Mouse (Mus musculus): ENCODE measurements around the gene Hoxd10.
A peak's percentile ranks its signal among the peaks of the same experiment; 100 is the strongest.

Hoxd10 gene

GRCm38 (mm10) chr2:74709465-74710419 is 18.0 kb downstream of the Hoxd10 start:
- DNase-seq (ENCODE audit: extremely low spot score): no peak

GRCm38 (mm10) chr2:74710929-74711543 is 19.3 kb downstream of the Hoxd10 start:
- no peak for DNase-seq (ENCODE audit: extremely low spot score)

- DNase-seq (ENCODE audit: extremely low spot score): no peak
These were observed 20.2 kb downstream of the Hoxd10 start, which contains the start of the genes Hoxd3 and Hoxd4 for GRCm38 (mm10) chr2:74711721-74712621. TSS of gene Hoxd3 (plus strand) at chr2:74711927. TSS of gene Hoxd4 (plus strand) at chr2:74711929.

GRCm38 (mm10) chr2:74713239-74714150 is 21.8 kb downstream of the Hoxd10 start:
- no peak for DNase-seq (ENCODE audit: extremely low spot score)

GRCm38 (mm10) chr2:74714156-74714789 is 22.5 kb downstream of the Hoxd10 start:
- no peak for DNase-seq (ENCODE audit: extremely low spot score)

- DNase-seq (ENCODE audit: extremely low spot score): no peak
These were observed 23.2 kb downstream of the Hoxd10 start for GRCm38 (mm10) chr2:74714881-74715280.

GRCm38 (mm10) chr2:74715504-74716241 is 23.9 kb downstream of the Hoxd10 start:
- DNase-seq (ENCODE audit: extremely low spot score): peak; percentile 91

GRCm38 (mm10) chr2:74720384-74720783 is 28.7 kb downstream of the Hoxd10 start:
- no peak for DNase-seq (ENCODE audit: extremely low spot score)

- DNase-seq (ENCODE audit: extremely low spot score): no peak
These were observed 29.3 kb downstream of the Hoxd10 start for GRCm38 (mm10) chr2:74720955-74721491.

- DNase-seq (ENCODE audit: extremely low spot score): no peak
These were observed 30.2 kb downstream of the Hoxd10 start for GRCm38 (mm10) chr2:74721882-74722281.

GRCm38 (mm10) chr2:74722949-74723348 is 31.2 kb downstream of the Hoxd10 start:
- DNase-seq (ENCODE audit: extremely low spot score): no peak

GRCm38 (mm10) chr2:74724244-74725015 is 32.7 kb downstream of the Hoxd10 start:
- no peak for DNase-seq (ENCODE audit: extremely low spot score)

- DNase-seq (ENCODE audit: extremely low spot score): no peak
These were observed 33.4 kb downstream of the Hoxd10 start for GRCm38 (mm10) chr2:74725171-74725570.

GRCm38 (mm10) chr2:74726551-74726950 is 34.8 kb downstream of the Hoxd10 start, which contains the start of gene Gm28230:
TSS of gene Gm28230 (plus strand) at chr2:74726728.
- peak; percentile 45 for DNase-seq (ENCODE audit: extremely low spot score)

- DNase-seq (ENCODE audit: extremely low spot score): peak; percentile 41
These were observed 35.4 kb downstream of the Hoxd10 start for GRCm38 (mm10) chr2:74726973-74727639.

GRCm38 (mm10) chr2:74727640-74728302 is 36.0 kb downstream of the Hoxd10 start:
- peak; percentile 58 for DNase-seq (ENCODE audit: extremely low spot score)

GRCm38 (mm10) chr2:74728303-74728680 is 36.6 kb downstream of the Hoxd10 start:
- peak; percentile 43 for DNase-seq (ENCODE audit: extremely low spot score)
